Mouse (Mus musculus) ovary, postnatal 14 days (tissue): Measurements from ENCODE around the gene Cops3.
"Not testable (repeated sequence)": the region's sequence is repeated elsewhere in the genome, so short reads cannot be mapped to it uniquely, and the experiment has no call there.

ENCODE experiments used
- DNase-seq: peaks from one replicate; pipeline ENCODE4 v3.0.0; 2022; ENCODE audit warnings: low spot score

The Cops3 gene

GRCm38 (mm10) chr11:59839459-59840126 is at the start of gene Cops3:
TSS of gene Cops3 (minus strand) at chr11:59839838.
- peak; percentile 88 for DNase-seq

- no peak for DNase-seq
Measured at GRCm38 (mm10) chr11:59888151-59888550, 48.5 kb upstream of the Cops3 start.

- no peak for DNase-seq
Measured at GRCm38 (mm10) chr11:59886952-59887351, 47.3 kb upstream of the Cops3 start.

GRCm38 (mm10) chr11:59885217-59885986 is 45.8 kb upstream of the Cops3 start:
- no peak for DNase-seq

- DNase-seq: peak; percentile 75
Measured at GRCm38 (mm10) chr11:59880031-59880430, 40.4 kb upstream of the Cops3 start.

GRCm38 (mm10) chr11:59872124-59872523 is 32.5 kb upstream of the Cops3 start:
- no peak for DNase-seq

GRCm38 (mm10) chr11:59864316-59864715 is 24.7 kb upstream of the Cops3 start:
- DNase-seq: no peak

GRCm38 (mm10) chr11:59860467-59860866 is 20.8 kb upstream of the Cops3 start:
- no peak for DNase-seq

GRCm38 (mm10) chr11:59852865-59853264 is 13.2 kb upstream of the Cops3 start:
- DNase-seq: no peak

- DNase-seq: peak; percentile 69
Measured at GRCm38 (mm10) chr11:59847891-59848884, 8.6 kb upstream of the Cops3 start.

GRCm38 (mm10) chr11:59847131-59847530 is 7.5 kb upstream of the Cops3 start:
- DNase-seq: peak; percentile 15

- no peak for DNase-seq
Measured at GRCm38 (mm10) chr11:59846311-59846710, 6.7 kb upstream of the Cops3 start.

- DNase-seq: peak; percentile 88
Measured at GRCm38 (mm10) chr11:59839008-59839458, 605 bp downstream of the Cops3 start, which contains the start of gene Nt5m. TSS of gene Nt5m (plus strand) at chr11:59839447.

- no peak for DNase-seq
Measured at GRCm38 (mm10) chr11:59838426-59838825, 1.2 kb downstream of the Cops3 start.

GRCm38 (mm10) chr11:59837789-59838188 is 1.8 kb downstream of the Cops3 start:
- DNase-seq: not testable (repeated sequence)

- DNase-seq: no peak
Measured at GRCm38 (mm10) chr11:59821625-59822024, 18.0 kb downstream of the Cops3 start.

GRCm38 (mm10) chr11:59817916-59818315 is 21.7 kb downstream of the Cops3 start:
- DNase-seq: no peak

GRCm38 (mm10) chr11:59815482-59816065 is 24.1 kb downstream of the Cops3 start:
- no peak for DNase-seq

- no peak for DNase-seq
Measured at GRCm38 (mm10) chr11:59814936-59815335, 24.7 kb downstream of the Cops3 start.

- DNase-seq: no peak
Measured at GRCm38 (mm10) chr11:59814311-59814710, 25.3 kb downstream of the Cops3 start.

- no peak for DNase-seq
Measured at GRCm38 (mm10) chr11:59813276-59813675, 26.4 kb downstream of the Cops3 start.

- no peak for DNase-seq
Measured at GRCm38 (mm10) chr11:59811211-59811610, 28.4 kb downstream of the Cops3 start.
